Mouse (Mus musculus): Measurements from ENCODE around the gene Ttc23l. TPM values are rescaled to one million over a fixed set of nuclear protein-coding genes. Genes with fewer than 3 reads are reported as not detected.

Ttc23l gene
- polyA plus RNA-seq, 1 experiment from 2014 or later, result not detected

DNA sequence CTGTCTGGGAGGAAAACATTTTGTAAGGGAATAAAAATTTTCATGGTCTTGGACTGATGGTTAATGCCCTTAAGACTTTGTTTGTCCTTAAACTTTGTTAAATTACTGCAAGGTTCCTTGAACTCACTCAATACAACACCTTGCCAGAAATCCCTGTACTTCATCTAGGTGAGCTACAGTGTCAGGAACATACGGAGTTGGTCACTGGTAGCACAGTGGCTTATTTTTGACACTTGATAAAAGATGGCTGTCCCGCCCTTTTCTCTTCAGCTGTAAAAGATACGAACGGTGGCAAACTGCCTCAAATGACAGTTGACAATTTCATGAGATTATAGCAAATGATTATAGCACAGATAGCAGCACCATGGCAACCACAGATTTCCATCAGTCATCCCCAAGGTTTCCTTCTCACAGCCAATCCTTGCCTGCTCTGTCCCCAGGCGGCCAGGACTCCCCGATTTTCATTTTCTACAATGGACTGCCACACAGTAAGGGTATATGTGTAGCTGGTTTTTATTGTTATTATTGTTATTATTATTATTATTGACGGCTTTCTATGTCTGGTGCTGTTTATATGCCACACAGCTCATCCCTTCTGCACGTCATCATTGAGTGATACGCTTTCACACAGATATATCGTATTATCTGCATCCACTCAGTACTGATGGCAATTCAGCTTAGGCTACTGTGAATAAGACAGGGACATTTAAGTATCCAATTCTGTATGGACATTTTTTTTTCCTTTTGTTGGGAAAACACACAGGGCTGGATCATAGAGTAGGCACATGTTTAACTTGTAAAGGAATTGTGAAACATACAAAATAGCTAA is 26.1 kb upstream of the Ttc23l start:
- no peak for ATAC-seq (ENCODE audit: insufficient read depth, low FRiP score)
- WGBS, result 80% methylated on average over 10 of the region's 10 CpGs
- H3K9me3 ChIP-seq (replicated peaks; ENCODE audit: control insufficient read depth, low read length), result no peaks in the 10 kb centered on the region
- no peaks in the 10 kb centered on the region for H3K27me3 ChIP-seq (ENCODE audit: control insufficient read depth, insufficient read depth, low read length)
- H3K4me2 ChIP-seq (ENCODE audit: low read depth, low read length), result no peak overlapping the region
- no peak overlapping the region for H3K4me3 ChIP-seq (replicated peaks; ENCODE audit: low read length)
- no peak overlapping the region for H3K27ac ChIP-seq (ENCODE audit: low read length)
- H3K4me1 ChIP-seq (ENCODE audit: control insufficient read depth, insufficient read depth, low read length), result no peaks in the 10 kb centered on the region
- 0 out of 2 replicates have a peak, but pooled peaks cover 7% of the 10 kb centered on the region for H3K36me3 ChIP-seq (ENCODE audit: control insufficient read depth, insufficient read depth, low read length)
- no peak overlapping the region for H3K9ac ChIP-seq (ENCODE audit: low read length)

DNA sequence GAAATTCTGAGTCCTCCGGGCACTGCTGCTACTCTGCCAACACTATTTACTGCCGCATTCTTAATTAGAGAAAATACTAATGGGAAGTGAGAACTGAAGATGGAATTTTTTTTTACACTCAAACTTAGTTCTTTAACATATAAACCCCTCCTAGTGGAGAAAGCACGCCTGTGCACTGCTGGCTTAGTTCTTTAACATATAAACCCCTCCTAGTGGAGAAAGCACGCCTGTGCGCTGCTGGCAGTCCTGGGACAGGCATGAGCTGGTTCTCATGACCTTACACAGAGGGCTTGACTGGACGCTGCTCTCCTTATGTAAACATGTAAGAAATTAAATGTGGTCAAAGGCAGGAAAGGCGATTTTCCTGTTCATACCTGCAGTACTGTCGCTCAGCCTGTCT is 24.9 kb upstream of the Ttc23l start:
- no peak overlapping the region for H3K4me2 ChIP-seq (ENCODE audit: low read depth, low read length)
- H3K4me3 ChIP-seq (replicated peaks; ENCODE audit: low read length), result no peak overlapping the region
- WGBS, result 40% methylated on average over 8 of the region's 8 CpGs
- no peaks in the 10 kb centered on the region for H3K4me1 ChIP-seq (ENCODE audit: control insufficient read depth, insufficient read depth, low read length)
- H3K36me3 ChIP-seq (ENCODE audit: control insufficient read depth, insufficient read depth, low read length), result 0 out of 2 replicates have a peak, but pooled peaks cover 3% of the 10 kb centered on the region
- H3K9ac ChIP-seq (ENCODE audit: low read length), result no peak overlapping the region
- no peak overlapping the region for H3K27ac ChIP-seq (ENCODE audit: low read length)
- peak; percentile 78; the same call in 1 of the 2 replicates for ATAC-seq (ENCODE audit: insufficient read depth, low FRiP score)
- H3K9me3 ChIP-seq (replicated peaks; ENCODE audit: control insufficient read depth, low read length), result no peaks in the 10 kb centered on the region
- no peaks in the 10 kb centered on the region for H3K27me3 ChIP-seq (ENCODE audit: control insufficient read depth, insufficient read depth, low read length)

DNA sequence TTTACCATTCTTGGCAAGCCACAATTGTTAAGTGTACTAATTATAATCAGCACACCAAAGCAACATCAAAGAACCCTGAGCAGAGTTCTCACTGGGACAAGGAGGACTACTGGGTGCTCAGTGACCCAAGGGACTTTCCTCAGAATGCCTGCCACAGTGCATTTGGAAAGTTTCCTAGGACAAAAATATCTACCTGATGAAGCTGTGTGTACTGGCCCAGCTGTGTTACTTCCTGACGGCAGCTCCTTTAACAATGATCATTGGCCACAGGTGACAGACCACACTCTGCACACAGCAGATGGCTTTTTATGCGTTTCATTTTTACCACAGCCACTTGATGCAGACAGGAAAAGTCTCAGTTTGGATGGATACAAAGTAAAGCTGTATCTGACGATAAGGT is 20.7 kb upstream of the Ttc23l start:
- H3K4me3 ChIP-seq (replicated peaks; ENCODE audit: low read length), result no peak overlapping the region
- H3K36me3 ChIP-seq (ENCODE audit: control insufficient read depth, insufficient read depth, low read length), result no peaks in the 10 kb centered on the region; the same call in 1 of the 2 replicates
- H3K9me3 ChIP-seq (replicated peaks; ENCODE audit: control insufficient read depth, low read length), result no peaks in the 10 kb centered on the region
- H3K27ac ChIP-seq (ENCODE audit: low read length), result no peak overlapping the region
- WGBS, result 80% methylated on average over 3 of the region's 3 CpGs
- no peaks in the 10 kb centered on the region for H3K27me3 ChIP-seq (ENCODE audit: control insufficient read depth, insufficient read depth, low read length)
- H3K4me1 ChIP-seq (ENCODE audit: control insufficient read depth, insufficient read depth, low read length), result no peaks in the 10 kb centered on the region
- H3K9ac ChIP-seq (ENCODE audit: low read length), result no peak overlapping the region
- no peak overlapping the region for H3K4me2 ChIP-seq (ENCODE audit: low read depth, low read length)
- no peak for ATAC-seq (ENCODE audit: insufficient read depth, low FRiP score)

DNA sequence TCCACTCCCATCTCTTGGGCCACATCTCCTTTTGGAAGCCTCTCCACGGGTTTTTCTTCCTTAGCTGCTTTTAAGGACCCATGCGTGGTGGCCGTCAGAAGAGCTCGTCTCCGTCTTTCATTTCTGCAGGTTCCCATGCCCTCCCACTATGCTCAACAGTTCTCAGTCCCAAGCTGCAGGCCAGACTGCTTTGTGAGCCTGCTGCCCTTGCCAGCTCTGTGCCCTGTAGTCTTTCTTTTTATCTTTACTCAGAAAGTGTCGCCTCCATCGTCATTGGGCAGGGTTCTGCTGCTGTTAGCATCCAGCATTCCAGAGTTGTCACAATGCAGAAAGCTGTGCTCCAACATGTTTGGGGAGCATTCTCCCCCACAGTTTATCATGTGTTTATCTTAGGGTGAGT is 8.0 kb upstream of the Ttc23l start:
- Histone ChIP-seq H3K36me3 (ENCODE audit: control insufficient read depth, insufficient read depth, low read length) (peaks cover 10% of the 10 kb centered on the region; the same call in 1 of the 2 replicates), H3K4me2 (ENCODE audit: low read depth, low read length) (no peak overlapping the region), H3K27ac (ENCODE audit: low read length) (no peak overlapping the region), H3K9me3 (replicated peaks; ENCODE audit: control insufficient read depth, low read length) (no peaks in the 10 kb centered on the region), H3K9ac (ENCODE audit: low read length) (no peak overlapping the region), H3K4me3 (replicated peaks; ENCODE audit: low read length) (no peak overlapping the region), H3K4me1 (ENCODE audit: control insufficient read depth, insufficient read depth, low read length) (no peaks in the 10 kb centered on the region), H3K27me3 (ENCODE audit: control insufficient read depth, insufficient read depth, low read length) (no peaks in the 10 kb centered on the region)
- 71% methylated on average over 7 of the region's 7 CpGs for WGBS
- ATAC-seq (ENCODE audit: insufficient read depth, low FRiP score), result no peak

DNA sequence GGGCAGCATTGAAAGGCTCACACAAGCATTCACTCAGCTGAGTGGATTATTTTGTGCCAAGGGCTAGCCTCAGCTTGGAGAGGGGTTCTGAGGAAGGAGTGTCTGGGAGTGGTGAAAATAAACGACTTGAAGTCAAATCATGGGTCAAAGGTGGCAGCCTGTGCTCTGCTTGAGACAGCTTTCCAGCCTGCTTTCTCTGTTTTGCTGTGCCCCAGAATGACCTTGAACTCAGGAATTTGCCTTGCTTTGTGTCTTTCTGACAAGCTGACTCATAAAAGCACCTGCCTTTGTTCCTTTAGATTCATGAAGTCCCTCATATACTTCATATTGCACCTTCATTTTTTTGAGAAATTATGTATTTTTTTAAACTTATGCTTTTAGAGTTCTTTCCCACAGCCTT is 5.7 kb upstream of the Ttc23l start:
- no peak overlapping the region for H3K27ac ChIP-seq (ENCODE audit: low read length)
- ATAC-seq (ENCODE audit: insufficient read depth, low FRiP score), result no peak
- H3K36me3 ChIP-seq (ENCODE audit: control insufficient read depth, insufficient read depth, low read length), result peaks cover 6% of the 10 kb centered on the region; the same call in 1 of the 2 replicates
- H3K4me2 ChIP-seq (ENCODE audit: low read depth, low read length), result no peak overlapping the region
- no peaks in the 10 kb centered on the region for H3K9me3 ChIP-seq (replicated peaks; ENCODE audit: control insufficient read depth, low read length)
- H3K9ac ChIP-seq (ENCODE audit: low read length), result no peak overlapping the region
- no peaks in the 10 kb centered on the region for H3K27me3 ChIP-seq (ENCODE audit: control insufficient read depth, insufficient read depth, low read length)
- no peak overlapping the region for H3K4me3 ChIP-seq (replicated peaks; ENCODE audit: low read length)
- H3K4me1 ChIP-seq (ENCODE audit: control insufficient read depth, insufficient read depth, low read length), result no peaks in the 10 kb centered on the region
- WGBS, result 52% methylated on average over 1 of the region's 1 CpGs

DNA sequence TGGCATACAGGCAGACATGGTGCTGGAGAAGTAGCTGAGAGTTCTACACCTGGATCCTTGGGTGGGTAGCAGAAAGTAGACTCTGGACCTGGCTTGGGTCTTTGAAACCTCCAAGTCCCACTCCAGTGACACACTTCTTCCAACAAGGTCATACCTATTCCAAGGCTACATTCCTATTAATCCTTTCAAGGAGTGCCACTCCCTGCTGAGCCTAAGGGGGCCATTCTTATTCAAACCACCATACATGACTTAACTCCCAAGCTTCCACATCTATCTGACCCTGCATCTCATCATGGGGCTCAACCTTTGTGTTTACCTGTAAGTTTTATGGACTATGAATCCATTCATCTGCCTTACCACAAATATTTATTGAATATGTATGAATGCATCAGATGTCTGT is 3.8 kb upstream of the Ttc23l start:
- Histone ChIP-seq H3K4me1 (ENCODE audit: control insufficient read depth, insufficient read depth, low read length) (no peaks in the 10 kb centered on the region), H3K9me3 (replicated peaks; ENCODE audit: control insufficient read depth, low read length) (no peaks in the 10 kb centered on the region), H3K27me3 (ENCODE audit: control insufficient read depth, insufficient read depth, low read length) (no peaks in the 10 kb centered on the region), H3K9ac (ENCODE audit: low read length) (no peak overlapping the region), H3K4me3 (replicated peaks; ENCODE audit: low read length) (no peak overlapping the region), H3K27ac (ENCODE audit: low read length) (no peak overlapping the region), H3K36me3 (ENCODE audit: control insufficient read depth, insufficient read depth, low read length) (no peaks in the 10 kb centered on the region), H3K4me2 (ENCODE audit: low read depth, low read length) (no peak overlapping the region)
- no peak for ATAC-seq (ENCODE audit: insufficient read depth, low FRiP score)

DNA sequence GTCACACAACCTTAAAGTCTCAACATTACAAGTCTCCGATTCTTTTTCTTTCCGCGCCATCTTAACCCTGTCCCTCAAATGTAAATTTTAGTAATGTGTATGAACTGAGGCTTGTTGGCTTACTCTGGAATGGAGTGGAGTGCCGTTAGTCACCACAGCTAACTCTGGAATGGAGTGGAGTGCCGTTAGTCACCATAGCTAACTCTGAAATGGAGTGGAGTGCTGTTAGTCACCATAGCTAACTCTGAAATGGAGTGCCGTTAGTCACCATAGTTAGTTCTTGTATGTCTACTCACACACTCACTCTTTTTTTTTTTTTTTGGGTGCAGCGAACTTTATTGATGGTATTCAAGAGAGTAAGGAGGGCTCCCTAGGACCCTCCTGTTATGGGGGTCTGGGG is 1.5 kb upstream of the Ttc23l start:
- Histone ChIP-seq H3K4me3 (replicated peaks; ENCODE audit: low read length) (no peak overlapping the region), H3K27ac (ENCODE audit: low read length) (no peak overlapping the region), H3K4me2 (ENCODE audit: low read depth, low read length) (no peak overlapping the region), H3K36me3 (ENCODE audit: control insufficient read depth, insufficient read depth, low read length) (no peaks in the 10 kb centered on the region), H3K4me1 (ENCODE audit: control insufficient read depth, insufficient read depth, low read length) (no peaks in the 10 kb centered on the region), H3K9ac (ENCODE audit: low read length) (no peak overlapping the region), H3K9me3 (replicated peaks; ENCODE audit: control insufficient read depth, low read length) (no peaks in the 10 kb centered on the region), H3K27me3 (ENCODE audit: control insufficient read depth, insufficient read depth, low read length) (no peaks in the 10 kb centered on the region)
- ATAC-seq (ENCODE audit: insufficient read depth, low FRiP score), result no peak
- WGBS, result 94% methylated on average over 7 of the region's 7 CpGs

DNA sequence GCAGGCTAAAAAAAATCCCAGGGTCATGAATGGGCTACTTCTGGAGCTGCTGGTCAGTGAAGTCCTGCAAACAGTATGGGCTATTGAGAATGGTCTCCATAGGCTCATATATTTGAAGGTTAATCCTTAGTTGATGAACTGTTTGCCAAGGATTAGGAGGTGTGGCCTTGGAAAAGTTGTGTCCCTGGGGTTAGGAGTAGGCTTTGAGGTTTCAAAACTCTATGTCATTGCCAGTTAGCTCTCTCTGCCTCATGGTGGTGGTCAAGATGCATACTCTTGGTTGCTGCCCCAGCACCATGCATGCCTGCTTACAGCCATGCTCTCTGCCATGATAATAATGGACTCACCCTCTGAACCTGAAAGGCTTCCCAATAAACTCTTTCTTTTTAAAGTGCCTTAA is 4.1 kb downstream of the Ttc23l start:
- ATAC-seq (ENCODE audit: insufficient read depth, low FRiP score), result no peak
- no peak overlapping the region for H3K4me3 ChIP-seq (replicated peaks; ENCODE audit: low read length)

DNA sequence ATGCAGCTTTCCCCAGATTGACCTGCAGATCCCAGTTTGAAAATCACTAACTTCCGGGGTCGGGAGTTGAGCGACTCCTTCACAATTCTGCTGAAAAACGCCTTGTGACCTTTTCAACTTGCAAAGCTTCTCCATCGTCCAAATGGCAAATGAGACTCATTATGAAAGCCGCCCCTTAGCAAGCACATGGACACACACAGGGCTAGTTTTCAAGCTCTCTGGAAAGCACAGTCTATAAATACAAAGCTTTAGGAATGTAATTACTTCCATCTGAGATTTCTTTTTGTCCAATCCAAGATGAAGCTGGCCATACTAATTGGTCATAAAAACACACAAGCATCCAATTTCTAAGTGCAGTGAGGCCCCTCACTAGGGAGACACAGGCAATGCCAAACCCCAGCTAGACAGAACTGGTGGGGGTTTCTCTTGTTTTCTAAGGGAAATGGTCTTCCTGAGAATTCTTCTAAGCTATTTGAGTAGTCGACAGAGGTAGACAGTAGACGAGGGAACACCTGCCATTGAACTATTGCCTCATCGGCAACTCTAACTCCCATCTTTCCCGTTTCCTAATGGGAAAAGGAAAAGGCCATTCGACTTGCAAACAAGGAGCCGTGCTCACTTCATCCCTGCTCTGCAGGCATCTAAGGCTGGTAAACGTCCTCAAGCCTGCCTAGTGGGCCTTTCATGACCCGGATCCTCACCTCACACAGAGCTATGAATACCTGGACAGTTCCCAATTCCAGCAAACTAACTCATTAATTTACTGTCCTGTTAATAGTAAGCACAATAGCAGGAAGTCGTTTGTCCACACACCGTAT is 18.0 kb downstream of the Ttc23l start:
- no peaks in the 10 kb centered on the region for H3K36me3 ChIP-seq (ENCODE audit: control insufficient read depth, insufficient read depth, low read length)
- no peak overlapping the region for H3K4me2 ChIP-seq (ENCODE audit: low read depth, low read length)
- H3K9me3 ChIP-seq (replicated peaks; ENCODE audit: control insufficient read depth, low read length), result no peaks in the 10 kb centered on the region
- no peak overlapping the region for H3K4me3 ChIP-seq (replicated peaks; ENCODE audit: low read length)
- no peak overlapping the region for H3K27ac ChIP-seq (ENCODE audit: low read length)
- 66% methylated on average over 16 of the region's 16 CpGs for WGBS
- no peak overlapping the region for H3K9ac ChIP-seq (ENCODE audit: low read length)
- no peak for ATAC-seq (ENCODE audit: insufficient read depth, low FRiP score)
- H3K4me1 ChIP-seq (ENCODE audit: control insufficient read depth, insufficient read depth, low read length), result 0 out of 2 replicates have a peak, but pooled peaks cover 3% of the 10 kb centered on the region
- no peaks in the 10 kb centered on the region for H3K27me3 ChIP-seq (ENCODE audit: control insufficient read depth, insufficient read depth, low read length)

More for the DNA sequence above, 4.1 kb downstream of the Ttc23l start:
- H3K4me1 ChIP-seq (ENCODE audit: control insufficient read depth, insufficient read depth, low read length), result no peaks in the 10 kb centered on the region
- H3K9me3 ChIP-seq (replicated peaks; ENCODE audit: control insufficient read depth, low read length), result no peaks in the 10 kb centered on the region
- H3K27me3 ChIP-seq (ENCODE audit: control insufficient read depth, insufficient read depth, low read length), result no peaks in the 10 kb centered on the region
- H3K4me2 ChIP-seq (ENCODE audit: low read depth, low read length), result no peak overlapping the region
- no peak overlapping the region for H3K27ac ChIP-seq (ENCODE audit: low read length)
- no peaks in the 10 kb centered on the region for H3K36me3 ChIP-seq (ENCODE audit: control insufficient read depth, insufficient read depth, low read length)
- no peak overlapping the region for H3K9ac ChIP-seq (ENCODE audit: low read length)
